Mouse (Mus musculus): ENCODE measurements at regions not wholly inside any gene's neighbourhood (a gene's known extent, or its start where the extent isn't known, plus 50 kb on each side); places are given as distances from the start of the nearest gene placed in this dataset.

GRCm38 (mm10) chr1:61050346-61050745 lies 72.6 kb downstream of the Icos start:
- DNase-seq (ENCODE audit: low spot score): no peak

GRCm38 (mm10) chr1:61053676-61054075 lies 75.9 kb downstream of the Icos start:
- DNase-seq (ENCODE audit: low spot score): no peak

DNA sequence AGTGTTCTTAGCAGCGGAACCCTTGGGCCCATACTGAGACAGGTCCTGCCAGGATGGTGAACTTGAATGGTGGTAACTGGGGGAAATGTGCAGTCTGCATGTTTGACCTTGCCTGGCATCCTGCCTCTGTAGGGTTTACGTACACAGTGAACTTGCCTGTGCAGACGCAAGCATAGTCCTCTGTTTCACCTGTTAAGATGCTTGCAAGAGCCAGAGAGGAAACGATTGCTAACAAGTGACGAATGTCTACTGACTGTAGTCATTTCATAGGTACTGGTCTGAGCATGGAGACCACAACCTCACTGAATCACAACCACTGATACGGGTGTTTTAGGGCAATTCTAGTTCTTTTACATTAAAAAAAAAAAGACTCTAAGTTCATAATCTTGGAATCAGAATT lies 76.7 kb downstream of the Icos start:
- no peak for DNase-seq (ENCODE audit: low spot score)

DNA sequence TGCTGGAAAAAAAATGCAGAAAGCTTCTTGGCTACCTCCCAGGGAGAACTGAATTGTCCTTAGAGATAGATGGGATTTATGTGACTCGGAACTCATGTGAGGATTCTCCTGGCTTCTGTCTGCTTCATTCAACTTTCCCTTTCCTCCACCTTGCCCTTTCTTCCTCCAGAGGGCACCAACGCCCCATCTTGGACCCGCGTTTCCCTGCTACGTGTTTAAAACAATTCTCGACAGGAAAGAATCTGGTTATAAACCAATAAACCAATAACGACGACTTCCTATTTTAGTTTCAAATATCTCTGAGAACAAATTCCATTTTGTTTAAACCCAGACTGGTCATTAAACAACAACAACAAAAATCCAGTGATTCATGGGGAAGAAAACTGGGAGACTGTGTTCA lies 77.4 kb downstream of the Icos start:
- peak; percentile 77 for DNase-seq (ENCODE audit: low spot score)

DNA sequence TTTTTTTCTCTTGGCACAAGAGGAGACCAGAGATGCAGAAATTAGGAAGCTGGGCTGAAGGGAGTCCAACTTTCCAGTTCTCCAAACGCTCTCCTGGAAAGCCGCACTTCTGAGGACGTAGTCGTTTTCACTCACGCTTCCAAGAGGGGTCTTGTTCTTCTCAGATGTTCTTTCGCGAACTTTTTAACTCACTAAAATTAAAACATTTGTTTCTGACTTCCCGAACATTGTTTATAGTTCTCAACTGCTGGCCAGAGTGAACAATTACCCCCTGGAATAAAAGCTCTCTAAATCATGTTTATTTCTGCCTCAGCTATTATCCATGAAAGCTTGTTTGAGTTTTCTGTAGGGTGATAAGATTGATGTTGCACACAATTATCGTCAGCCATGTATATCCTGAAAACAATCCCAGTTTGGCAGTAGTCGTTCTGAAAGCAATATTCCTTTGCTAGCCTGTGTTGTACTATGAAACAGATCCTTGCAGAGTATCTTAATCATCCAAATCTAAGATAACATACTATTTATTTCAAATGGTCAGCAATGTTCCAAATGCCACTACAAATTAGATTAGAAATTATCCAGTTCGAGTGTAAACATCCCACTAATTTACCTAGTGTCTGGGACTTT lies 82.3 kb downstream of the Icos start:
- DNase-seq (ENCODE audit: low spot score): no peak

DNA sequence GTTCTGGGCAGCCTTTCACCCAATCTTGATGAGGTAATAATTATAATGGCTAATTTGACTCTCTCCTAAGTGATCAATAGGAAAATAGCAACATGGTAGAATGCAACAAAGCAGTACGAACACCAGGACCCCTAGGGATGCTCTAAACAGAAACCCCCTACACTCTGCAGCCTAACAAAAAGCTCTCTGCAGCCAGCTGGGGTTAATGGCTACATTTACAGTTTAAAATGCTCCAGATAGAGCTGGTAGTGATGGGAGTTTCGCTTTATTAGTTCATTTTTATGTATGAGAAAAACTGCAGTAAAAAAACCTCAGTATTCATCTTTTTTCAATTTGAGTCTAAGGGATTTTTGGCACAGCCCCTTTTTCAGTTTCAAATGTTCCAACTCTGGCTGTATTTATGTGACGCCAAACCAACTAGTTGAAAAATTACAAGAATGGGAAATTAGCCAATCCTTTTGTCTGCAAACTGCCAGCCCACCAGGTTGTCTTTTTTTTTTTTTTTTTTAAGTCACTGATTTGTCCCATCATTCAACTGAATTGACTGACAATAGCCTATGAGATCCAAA lies 84.2 kb downstream of the Icos start:
- no peak for DNase-seq (ENCODE audit: low spot score)

GRCm38 (mm10) chr1:61068112-61068511 lies 90.4 kb downstream of the Icos start:
- no peak for DNase-seq (ENCODE audit: low spot score)

DNA sequence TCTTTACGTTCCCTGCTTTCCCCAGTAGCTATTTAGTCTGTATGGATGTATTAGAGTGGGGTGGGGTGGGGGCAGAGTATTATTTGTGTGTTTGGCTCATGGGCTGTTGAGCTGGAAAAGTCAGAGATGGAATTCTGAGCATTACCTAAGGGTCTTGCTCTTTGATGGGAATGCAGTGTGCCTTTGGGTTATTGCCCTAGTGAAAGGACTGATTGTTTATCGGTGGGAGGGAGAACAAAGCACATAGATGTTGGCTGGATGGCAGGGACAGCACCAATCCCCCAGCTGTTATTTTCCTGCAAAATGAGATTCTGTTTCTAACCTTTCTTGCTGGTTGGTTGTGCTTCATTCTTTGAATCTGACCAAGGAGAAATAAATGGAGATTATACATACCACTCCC lies 96.4 kb downstream of the Icos start:
- no peak for DNase-seq (ENCODE audit: low spot score)

DNA sequence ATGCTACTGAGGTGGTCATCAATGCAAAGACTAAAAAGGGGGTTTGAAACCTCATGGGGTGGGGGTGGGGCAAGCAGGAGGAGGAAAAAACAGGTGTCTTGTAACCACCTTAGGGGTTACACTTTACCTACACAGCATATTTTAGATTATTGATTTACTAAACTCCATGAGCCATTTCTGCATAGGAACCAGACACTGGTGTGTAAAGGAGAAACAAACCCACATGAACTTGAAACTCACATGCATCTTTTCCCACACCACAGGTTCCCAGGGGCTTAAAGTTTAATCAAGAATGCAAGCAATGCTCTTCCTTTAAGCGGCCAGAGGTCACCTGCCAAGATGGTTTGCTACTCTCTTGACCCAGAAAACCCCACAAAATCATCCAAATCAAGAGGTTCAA lies 97.6 kb downstream of the Icos start:
- no peak for DNase-seq (ENCODE audit: low spot score)

GRCm38 (mm10) chr1:61084732-61085131 lies 107.0 kb downstream of the Icos start:
- no peak for DNase-seq (ENCODE audit: low spot score)

- DNase-seq (ENCODE audit: low spot score): no peak
Measured at GRCm38 (mm10) chr1:61086811-61087210, 109.1 kb downstream of the Icos start.

- DNase-seq (ENCODE audit: low spot score): no peak
Measured at GRCm38 (mm10) chr1:61090801-61091200, 113.1 kb downstream of the Icos start.

DNA sequence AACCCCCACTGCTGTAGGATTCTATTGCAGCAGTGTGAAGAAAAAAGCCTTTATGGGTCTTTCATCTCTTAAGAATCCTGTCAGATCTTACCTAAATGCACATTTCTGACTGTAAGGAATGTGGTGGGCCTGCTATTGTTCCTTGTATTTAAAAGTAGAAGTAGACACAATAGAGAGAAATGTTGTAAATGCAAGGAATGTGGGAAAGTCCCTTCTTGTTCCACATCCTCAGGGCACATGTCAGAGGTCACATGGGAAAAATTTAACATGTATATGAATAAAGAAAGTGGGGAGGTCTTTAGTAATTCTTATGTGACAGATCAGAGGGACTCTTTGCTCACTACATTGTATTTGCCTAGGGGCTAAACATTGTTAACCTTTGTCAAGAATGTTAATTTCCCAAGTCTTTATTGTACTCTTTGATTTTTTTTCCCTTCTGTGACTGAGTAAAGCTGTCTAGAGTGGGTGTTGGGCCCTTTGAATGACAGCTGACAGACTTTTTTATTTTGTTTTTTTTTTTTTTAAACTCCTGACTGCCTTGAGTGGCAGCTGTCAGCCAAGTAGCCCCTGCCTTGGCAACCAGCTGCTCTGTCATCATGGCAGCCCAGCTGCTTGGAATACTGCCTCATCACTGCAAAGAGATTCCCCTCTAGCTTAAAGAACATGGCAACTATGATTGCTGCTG lies 117.9 kb downstream of the Icos start:
- peak; percentile 23 for DNase-seq (ENCODE audit: low spot score)

DNA sequence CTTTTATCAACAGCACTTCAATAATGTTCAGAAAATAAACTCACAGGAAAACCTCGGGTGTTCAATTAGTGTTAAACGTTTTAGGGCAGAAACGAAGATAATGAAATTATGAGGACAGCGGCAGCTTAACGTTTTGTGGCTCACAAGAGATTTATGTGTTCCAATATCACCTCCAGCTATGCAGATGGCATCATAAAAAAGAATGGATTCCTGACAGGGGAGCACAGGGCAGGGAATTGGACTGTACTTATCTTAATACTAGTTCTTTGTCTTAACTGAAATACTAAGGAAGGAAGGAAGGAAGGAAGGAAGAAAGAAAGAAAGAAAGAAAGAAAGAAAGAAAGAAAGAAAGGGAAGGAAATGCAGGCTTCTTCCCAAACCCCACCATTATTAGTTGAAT lies 121.6 kb downstream of the Icos start:
- no peak for DNase-seq (ENCODE audit: low spot score)

DNA sequence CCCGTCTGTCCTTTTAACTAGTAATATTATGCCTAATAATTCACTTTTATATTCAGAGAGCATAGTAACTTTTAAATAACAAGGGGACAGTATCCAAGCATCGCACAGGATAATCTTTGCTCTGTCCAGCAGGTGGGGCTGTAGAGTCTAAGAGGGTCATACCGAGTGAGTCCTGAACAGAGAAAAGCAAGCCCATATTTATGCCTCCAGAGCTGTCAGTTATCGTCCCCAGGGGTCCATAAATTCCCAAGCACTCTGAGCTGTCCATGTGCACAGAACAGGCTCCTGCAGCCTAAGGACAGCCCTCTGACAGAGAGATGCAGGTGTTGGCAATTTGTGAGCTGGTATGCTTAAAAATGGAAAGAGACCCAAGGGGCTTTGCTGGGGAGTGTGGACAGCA lies 124.0 kb downstream of the Icos start:
- DNase-seq (ENCODE audit: low spot score): peak; percentile 57

DNA sequence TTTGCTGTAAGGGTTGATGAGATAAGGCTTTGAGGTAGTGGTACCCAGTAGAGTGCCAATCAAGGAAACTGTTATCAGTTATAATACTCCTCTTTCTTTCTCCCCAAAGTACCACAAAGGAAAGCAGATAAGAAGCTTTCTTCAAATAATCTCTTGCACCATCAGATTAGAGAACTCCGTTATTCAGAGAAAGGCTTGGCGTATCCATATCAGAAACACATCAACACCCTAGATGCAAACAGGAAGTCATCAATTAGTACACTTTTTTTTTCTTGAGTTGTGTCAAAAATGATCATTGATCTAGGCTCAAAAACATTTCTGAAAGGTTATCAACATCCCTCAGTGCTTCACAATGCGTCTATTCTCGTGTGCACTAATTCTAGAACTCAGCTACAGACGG lies 124.6 kb downstream of the Icos start:
- no peak for DNase-seq (ENCODE audit: low spot score)

GRCm38 (mm10) chr1:61103581-61103980 lies 125.9 kb downstream of the Icos start:
- no peak for DNase-seq (ENCODE audit: low spot score)

DNA sequence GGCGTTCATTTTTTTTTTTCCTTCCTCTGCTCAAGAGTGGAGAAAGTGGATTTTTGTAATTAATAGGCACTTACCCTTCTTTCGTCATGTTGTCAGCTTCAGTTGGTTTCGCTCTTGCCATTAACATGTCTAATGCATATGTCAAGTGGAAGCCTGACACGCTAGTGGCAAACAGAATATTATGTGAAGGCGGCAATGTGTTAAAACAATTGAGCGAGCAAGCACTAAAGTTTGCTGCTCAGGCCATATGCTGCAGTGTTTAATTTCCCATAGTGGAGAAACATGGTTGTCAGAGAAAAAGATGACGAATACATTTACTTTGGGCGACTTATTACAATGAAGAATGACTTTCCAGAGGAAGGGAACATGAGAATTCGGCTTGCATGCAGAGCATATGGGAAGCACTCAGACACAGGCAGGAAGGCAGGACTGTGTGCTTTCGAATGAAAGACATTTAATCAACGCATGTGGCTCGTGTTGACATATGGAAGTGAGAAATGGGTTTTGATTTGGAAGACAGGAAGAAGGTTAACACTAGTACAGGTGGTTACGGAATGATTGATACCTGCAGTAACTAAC lies 134.1 kb downstream of the Icos start:
- DNase-seq (ENCODE audit: low spot score): peak; percentile 7

DNA sequence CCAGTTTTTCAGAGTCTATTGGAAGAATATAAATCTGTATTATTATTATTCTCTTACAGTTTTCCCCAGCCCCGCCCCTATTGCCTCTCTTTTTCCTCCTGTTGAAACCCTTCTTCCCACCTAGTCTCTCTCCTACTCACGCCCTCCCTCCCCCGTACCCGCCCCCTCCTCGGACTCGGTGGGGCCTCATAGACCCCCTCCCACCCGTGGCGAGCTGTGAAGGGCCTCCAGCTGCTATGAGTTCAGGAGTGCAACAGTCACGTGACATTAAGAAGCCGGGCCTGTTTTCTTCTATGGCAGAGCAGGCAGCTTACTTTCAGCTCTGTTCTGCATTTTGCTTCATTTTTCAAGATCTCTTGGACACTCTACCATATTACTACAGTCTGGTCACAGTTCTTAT lies 139.8 kb downstream of the Icos start:
- no peak for DNase-seq (ENCODE audit: low spot score)

DNA sequence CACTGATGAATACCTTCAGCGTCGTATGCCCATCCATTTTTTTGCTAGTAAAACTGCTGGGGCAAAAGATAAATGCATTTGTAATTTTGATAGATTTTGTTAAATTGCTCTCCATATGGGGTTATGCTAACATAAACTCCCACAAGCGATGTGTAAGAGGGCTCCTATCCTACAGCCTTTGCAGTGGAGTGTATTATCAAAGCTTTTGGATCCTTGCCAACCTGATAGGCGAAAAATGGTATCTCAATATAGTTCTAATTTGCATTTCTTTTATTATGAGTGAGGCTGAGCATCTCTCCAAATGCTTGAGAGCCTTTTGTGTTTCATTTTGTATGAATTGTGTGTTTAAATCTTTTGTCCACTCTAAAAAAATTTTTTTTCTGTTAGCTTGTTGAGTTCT lies 140.3 kb downstream of the Icos start:
- DNase-seq (ENCODE audit: low spot score): no peak

DNA sequence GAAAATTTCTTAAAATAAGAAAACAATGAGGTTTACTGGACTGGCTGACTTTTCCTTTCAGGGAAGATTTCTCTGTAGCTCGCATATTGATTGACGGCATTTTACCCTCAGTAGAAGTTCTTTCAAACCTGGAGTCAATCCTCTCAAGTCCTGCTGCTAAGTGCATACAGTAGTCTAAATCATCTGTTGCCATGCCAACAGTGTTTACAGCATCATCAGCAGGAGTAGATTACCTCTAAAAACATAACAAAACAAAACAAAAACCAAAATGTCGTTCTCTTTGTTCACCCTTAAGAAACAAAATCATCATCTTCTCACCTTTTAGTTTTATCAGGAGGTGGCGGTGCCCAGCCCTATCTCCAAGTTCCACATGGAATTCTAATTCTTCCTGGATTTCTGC lies 143.8 kb downstream of the Icos start:
- DNase-seq (ENCODE audit: low spot score): no peak

GRCm38 (mm10) chr1:61125127-61125526 lies 147.4 kb downstream of the Icos start:
- DNase-seq (ENCODE audit: low spot score): no peak
